Mouse (Mus musculus) lung, postnatal 4 days (tissue): ENCODE measurements around the gene Lrba.

Experiments
- DNase-seq, 2 experiments: peaks; one replicate each; pipeline ENCODE4 v3.0.0; 2021

Gene Lrba

GRCm38 (mm10) chr3:86689305-86689704, 464.8 kb downstream of the Lrba start:
- no peak for DNase-seq

GRCm38 (mm10) chr3:86692779-86693178, 468.3 kb downstream of the Lrba start:
- DNase-seq = no peak

- no peak for DNase-seq
Observed at GRCm38 (mm10) chr3:86693553-86693952, 469.1 kb downstream of the Lrba start.

GRCm38 (mm10) chr3:86698947-86699346, 474.5 kb downstream of the Lrba start:
- no peak for DNase-seq

GRCm38 (mm10) chr3:86701163-86701563, 476.7 kb downstream of the Lrba start:
- DNase-seq = no peak

- no peak for DNase-seq
Observed at GRCm38 (mm10) chr3:86709472-86709871, 485.0 kb downstream of the Lrba start.

- no peak for DNase-seq
Observed at GRCm38 (mm10) chr3:86711530-86711929, 487.1 kb downstream of the Lrba start.

- DNase-seq = no peak
Observed at GRCm38 (mm10) chr3:86712758-86713157, 488.3 kb downstream of the Lrba start.

GRCm38 (mm10) chr3:86714446-86714845, 490.0 kb downstream of the Lrba start:
- DNase-seq = no peak

- DNase-seq = no peak
Observed at GRCm38 (mm10) chr3:86723415-86724298, 499.2 kb downstream of the Lrba start.

GRCm38 (mm10) chr3:86725113-86725512, 500.6 kb downstream of the Lrba start:
- no peak for DNase-seq

GRCm38 (mm10) chr3:86738831-86739230, 514.4 kb downstream of the Lrba start:
- no peak for DNase-seq

GRCm38 (mm10) chr3:86739745-86740144, 515.3 kb downstream of the Lrba start:
- DNase-seq = no peak

GRCm38 (mm10) chr3:86745348-86745747, 520.9 kb downstream of the Lrba start:
- DNase-seq = no peak

- DNase-seq = no peak
Observed at GRCm38 (mm10) chr3:86745769-86746512, 521.5 kb downstream of the Lrba start.

- no peak for DNase-seq
Observed at GRCm38 (mm10) chr3:86750652-86751051, 526.2 kb downstream of the Lrba start.

GRCm38 (mm10) chr3:86754178-86754577, 529.7 kb downstream of the Lrba start:
- no peak for DNase-seq

- no peak for DNase-seq
Observed at GRCm38 (mm10) chr3:86754595-86755557, 530.4 kb downstream of the Lrba start.

- no peak for DNase-seq
Observed at GRCm38 (mm10) chr3:86756548-86756947, 532.1 kb downstream of the Lrba start.

GRCm38 (mm10) chr3:86758727-86759126, 534.2 kb downstream of the Lrba start:
- no peak for DNase-seq

GRCm38 (mm10) chr3:86759383-86759782, 534.9 kb downstream of the Lrba start:
- no peak for DNase-seq

GRCm38 (mm10) chr3:86759834-86760233, 535.4 kb downstream of the Lrba start:
- DNase-seq = no peak

- DNase-seq = no peak
Observed at GRCm38 (mm10) chr3:86760474-86760873, 536.0 kb downstream of the Lrba start.
